Mouse (Mus musculus): ENCODE data around the gene Snx11. TPM values are rescaled to one million over a fixed set of nuclear protein-coding genes. Genes with fewer than 3 reads are reported as not detected.

Gene Snx11
- total RNA-seq, 2 experiments from 2014 or later = 9.6 to 10.3 TPM

Other genes starting within 250 kb of the Snx11 start
- 10 to 100 TPM; 34.2 to 36.1 TPM for gene Cbx1, start 11.6 kb upstream of the Snx11 start, total RNA-seq (2021)
- gene Nfe2l1, start 52.4 kb upstream of the Snx11 start, total RNA-seq (2021) = 100 to 1,000 TPM; 460 to 570 TPM
- gene Copz2, start 72.3 kb upstream of the Snx11 start, total RNA-seq (2021) = 10 to 100 TPM; 26.7 to 27.7 TPM
- 10 to 100 TPM; 24.9 to 25.7 TPM for gene Cdk5rap3, start 138.9 kb upstream of the Snx11 start, total RNA-seq (2021)
- not detected for gene Prr15l, start 150.5 kb upstream of the Snx11 start, total RNA-seq (2021)
- 1 to 10 TPM; 7.6 to 9.0 TPM for gene Pnpo, start 166.4 kb upstream of the Snx11 start, total RNA-seq (2021)
- gene Sp2, start 205.4 kb upstream of the Snx11 start, total RNA-seq (2021) = 10 to 100 TPM; 11.2 TPM
- gene Sp6, start 235.8 kb upstream of the Snx11 start, total RNA-seq (2021) = under 1 TPM; 0.09 to 0.14 TPM

Data from gastrocnemius, adult 18-20 months (tissue).